In the genomic region with DNA sequence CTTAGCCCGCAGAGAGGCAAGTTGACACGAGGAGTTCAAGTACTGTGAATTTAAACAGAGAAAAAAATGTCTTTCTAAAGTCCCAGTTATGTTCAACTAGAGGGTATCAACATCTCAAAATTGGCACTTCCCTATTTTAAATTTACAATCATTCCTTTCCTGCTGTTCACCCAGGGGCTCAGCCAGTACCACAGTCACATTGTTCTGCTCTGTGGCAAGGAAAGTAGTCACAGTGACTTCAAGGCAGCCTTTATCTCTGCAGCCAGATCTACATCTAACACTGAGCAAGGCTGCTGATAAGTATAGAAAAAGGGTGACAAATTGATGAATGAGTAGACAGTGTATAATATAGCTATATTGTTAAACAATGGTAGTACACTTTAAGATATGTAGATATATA, we compare ENCODE assay signal across 29 mouse cellular contexts.
DNase-seq lines count a peak whose midpoint lies in the region; ATAC-seq and TF ChIP-seq lines count a peak whose summit lies in the region.
"Had no signal": no experiment of that assay in that cellular context is flagged by ENCODE, and none has a peak within 500 bp of the region (broad histone marks: within the 10 kb centered on the region; RNA-seq: fewer than 3 reads in every experiment).

No protein-coding gene starts in this region.

- H3K4me3 ChIP-seq in midbrain, embryonic 13.5 days (replicated peaks): no peak overlapping the region
- no peak overlapping the region for H3K4me3 ChIP-seq in midbrain, embryonic 15.5 days
- no peak overlapping the region for H3K4me3 ChIP-seq in MEL (ENCODE audit: control insufficient read depth in 1 of 2, insufficient read depth in 1 of 2, low read depth in 2 of 2, low read length in 2 of 2)
- H3K4me3 ChIP-seq: erythroblast, embryonic 14.5 days; forebrain, embryonic 12.5 days; gastrocnemius, adult 2 months; intestine, embryonic 15.5 days; limb, embryonic 12.5 days; liver, embryonic 15.5 days; megakaryocyte, embryonic 14.5 days had no signal

- 9% methylated on average over 2 of the region's 2 CpGs for WGBS in midbrain, embryonic 13.5 days
- 11% methylated on average over 2 of the region's 2 CpGs for WGBS in midbrain, embryonic 15.5 days

- no peak for TF ChIP-seq CTCF in MEL (IDR thresholded peaks at IDR 0.05 in 2 of 3, conservative IDR thresholded peaks at IDR 0.05 in 1 of 3; ENCODE audit: control insufficient read depth in 1 of 3, insufficient read depth in 1 of 3, low read depth in 2 of 3, low read length in 3 of 3, poor library complexity in 1 of 3, severe bottlenecking in 1 of 3)

- peaks cover 4% of the 10 kb centered on the region; the same call in 1 of the 2 replicates for H3K4me1 ChIP-seq in midbrain, embryonic 13.5 days (replicated peaks)
- no peaks in the 10 kb centered on the region for H3K4me1 ChIP-seq in midbrain, embryonic 15.5 days
- H3K4me1 ChIP-seq in MEL (ENCODE audit: control insufficient read depth in 1 of 2, insufficient read depth in 2 of 2, low read length in 2 of 2): no peaks in the 10 kb centered on the region
- H3K4me1 ChIP-seq: intestine, embryonic 15.5 days; limb, embryonic 12.5 days; liver, embryonic 15.5 days; megakaryocyte, embryonic 14.5 days had no signal

- H3K79me2 ChIP-seq in MEL (ENCODE audit: control insufficient read depth, insufficient read depth, low read length, poor library complexity): no peaks in the 10 kb centered on the region

- H3K4me2 ChIP-seq in midbrain, embryonic 13.5 days (replicated peaks): no peak overlapping the region
- no peak overlapping the region for H3K4me2 ChIP-seq in midbrain, embryonic 15.5 days
- H3K4me2 ChIP-seq: forebrain, embryonic 12.5 days; intestine, embryonic 15.5 days; limb, embryonic 12.5 days; liver, embryonic 15.5 days; lung, embryonic 14.5 days had no signal

- TF ChIP-seq EP300 in MEL (IDR thresholded peaks at IDR 0.05; ENCODE audit: low read depth in 1 of 2, low read length in 2 of 2): no peak

- TF ChIP-seq RAD21 in MEL (IDR thresholded peaks at IDR 0.05; ENCODE audit: low read depth, low read length): no peak

- no peaks in the 10 kb centered on the region for H3K9me3 ChIP-seq in midbrain, embryonic 13.5 days
- no peaks in the 10 kb centered on the region for H3K9me3 ChIP-seq in midbrain, embryonic 15.5 days
- no peaks in the 10 kb centered on the region for H3K9me3 ChIP-seq in MEL (replicated peaks; ENCODE audit: insufficient read depth, low read length)
- H3K9me3 ChIP-seq: forebrain, embryonic 12.5 days; intestine, embryonic 15.5 days; limb, embryonic 12.5 days; liver, embryonic 15.5 days; megakaryocyte, embryonic 14.5 days had no signal

- no peak overlapping the region for H3K27ac ChIP-seq in midbrain, embryonic 13.5 days
- no peak overlapping the region for H3K27ac ChIP-seq in midbrain, embryonic 15.5 days
- no peak overlapping the region for H3K27ac ChIP-seq in MEL (ENCODE audit: control insufficient read depth, low read depth, low read length)
- H3K27ac ChIP-seq: forebrain, embryonic 12.5 days; gastrocnemius, adult 2 months; intestine, embryonic 15.5 days; limb, embryonic 12.5 days; liver, embryonic 15.5 days had no signal

- DNase-seq in B cell, adult 2 months: peak; percentile 19 to 20
- DNase-seq in MEL (ENCODE audit: low read depth, low spot score) (peak; percentile 1), adipocyte (ENCODE audit: low spot score) (no peak)
- DNase-seq: adrenal gland, postnatal 25 days; cerebellum, adult 18-20 months; cerebellum, postnatal 10 days; gastrocnemius, adult 2 months; gastrocnemius, postnatal 36 days; heart, postnatal 14 days; kidney, adult 8-10 months; kidney, postnatal 10 days; layer of hippocampus, adult 9-11 months; lung, postnatal 14 days; retina, postnatal 1 day; right cerebral cortex, postnatal 25 days; thymus, adult 2 months; thymus, postnatal 36 days had no signal

- ATAC-seq in midbrain, embryonic 13.5 days: peak; percentile 30; the same call in 1 of the 2 replicates
- ATAC-seq in midbrain, embryonic 15.5 days (replicated peaks): no peak
- peak; percentile 46; the same call in 1 of the 2 replicates for ATAC-seq in megakaryocyte, adult 5-6 weeks (ENCODE audit: poor library complexity, severe bottlenecking)
- ATAC-seq in inflammation-experienced regulatory T-cells, adult 6 months: no peak
- ATAC-seq: hindbrain, embryonic 16.5 days; intestine, embryonic 15.5 days had no signal

- TF ChIP-seq POLR2A in MEL (IDR thresholded peaks at IDR 0.05; ENCODE audit: control insufficient read depth in 1 of 2, insufficient read depth in 1 of 2, low read depth in 1 of 2, low read length in 2 of 2, poor library complexity in 1 of 2): no peak

- H3K36me3 ChIP-seq in midbrain, embryonic 13.5 days: no peaks in the 10 kb centered on the region
- no peaks in the 10 kb centered on the region for H3K36me3 ChIP-seq in midbrain, embryonic 15.5 days (replicated peaks)
- no peaks in the 10 kb centered on the region for H3K36me3 ChIP-seq in MEL (ENCODE audit: control insufficient read depth in 1 of 2, insufficient read depth in 2 of 2, low read length in 2 of 2)
- H3K36me3 ChIP-seq: forebrain, embryonic 12.5 days; intestine, embryonic 15.5 days; limb, embryonic 12.5 days; liver, embryonic 15.5 days had no signal

- no peak overlapping the region for H3K9ac ChIP-seq in midbrain, embryonic 13.5 days (replicated peaks)
- H3K9ac ChIP-seq in midbrain, embryonic 15.5 days: no peak overlapping the region
- no peak overlapping the region for H3K9ac ChIP-seq in MEL (ENCODE audit: control insufficient read depth, low read depth, low read length, poor library complexity, severe bottlenecking)
- H3K9ac ChIP-seq: forebrain, embryonic 12.5 days; intestine, embryonic 15.5 days; limb, embryonic 12.5 days; liver, embryonic 15.5 days; lung, embryonic 14.5 days had no signal

- H3K27me3 ChIP-seq in midbrain, embryonic 13.5 days: no peaks in the 10 kb centered on the region
- H3K27me3 ChIP-seq in midbrain, embryonic 15.5 days (replicated peaks): no peaks in the 10 kb centered on the region
- no peaks in the 10 kb centered on the region for H3K27me3 ChIP-seq in MEL (ENCODE audit: control insufficient read depth in 1 of 2, insufficient read depth in 2 of 2, low read length in 2 of 2)
- H3K27me3 ChIP-seq: forebrain, embryonic 12.5 days; intestine, embryonic 15.5 days; limb, embryonic 12.5 days; liver, embryonic 15.5 days; megakaryocyte, embryonic 14.5 days had no signal

TF ChIP-seq in MEL, 35 proteins besides CTCF, POLR2A, EP300 and RAD21:
- TF ChIP-seq MEF2A (IDR thresholded peaks at IDR 0.05; ENCODE audit: extremely low read depth, insufficient replicate concordance, low read depth, low read length, poor library complexity, severe bottlenecking): no peak
- no peak for TF ChIP-seq KAT2A (conservative IDR thresholded peaks at IDR 0.05; ENCODE audit: low read depth, low read length)
- no peak for TF ChIP-seq JUND (IDR thresholded peaks at IDR 0.05; ENCODE audit: low read depth, low read length)
- no peak for TF ChIP-seq ZKSCAN1 (IDR thresholded peaks at IDR 0.05; ENCODE audit: low read depth, low read length)
- TF ChIP-seq UBTF (IDR thresholded peaks at IDR 0.05; ENCODE audit: borderline replicate concordance, insufficient read depth, low read depth, low read length): no peak
- no peak for TF ChIP-seq GABPA (IDR thresholded peaks at IDR 0.05; ENCODE audit: low read depth, low read length)
- no peak for TF ChIP-seq RCOR1 (IDR thresholded peaks at IDR 0.05; ENCODE audit: low read depth, low read length)
- TF ChIP-seq ETS1 (IDR thresholded peaks at IDR 0.05; ENCODE audit: low read depth, low read length): no peak
- TF ChIP-seq BHLHE40 (IDR thresholded peaks at IDR 0.05; ENCODE audit: borderline replicate concordance, low read depth, low read length): no peak
- TF ChIP-seq CHD1 (IDR thresholded peaks at IDR 0.05; ENCODE audit: low read depth, low read length): no peak
- TF ChIP-seq MYB (IDR thresholded peaks at IDR 0.05; ENCODE audit: low read depth, low read length): no peak
- TF ChIP-seq SIN3A (IDR thresholded peaks at IDR 0.05; ENCODE audit: low read length): no peak
- TF ChIP-seq MXI1 (IDR thresholded peaks at IDR 0.05; ENCODE audit: low read depth, low read length): no peak
- no peak for TF ChIP-seq TCF12 (IDR thresholded peaks at IDR 0.05; ENCODE audit: low read depth, low read length)

Comparison
In these comparisons a context has a peak if more than half of its experiments do, and no peak if none do; other contexts are left out.
1. ATAC-seq: peak in midbrain, embryonic 13.5 days (single experiment) and megakaryocyte, adult 5-6 weeks (single experiment); none in midbrain, embryonic 15.5 days (single experiment) and inflammation-experienced regulatory T-cells, adult 6 months (single experiment).